9 mouse cellular contexts compared by ENCODE assay signal in the genomic region with DNA sequence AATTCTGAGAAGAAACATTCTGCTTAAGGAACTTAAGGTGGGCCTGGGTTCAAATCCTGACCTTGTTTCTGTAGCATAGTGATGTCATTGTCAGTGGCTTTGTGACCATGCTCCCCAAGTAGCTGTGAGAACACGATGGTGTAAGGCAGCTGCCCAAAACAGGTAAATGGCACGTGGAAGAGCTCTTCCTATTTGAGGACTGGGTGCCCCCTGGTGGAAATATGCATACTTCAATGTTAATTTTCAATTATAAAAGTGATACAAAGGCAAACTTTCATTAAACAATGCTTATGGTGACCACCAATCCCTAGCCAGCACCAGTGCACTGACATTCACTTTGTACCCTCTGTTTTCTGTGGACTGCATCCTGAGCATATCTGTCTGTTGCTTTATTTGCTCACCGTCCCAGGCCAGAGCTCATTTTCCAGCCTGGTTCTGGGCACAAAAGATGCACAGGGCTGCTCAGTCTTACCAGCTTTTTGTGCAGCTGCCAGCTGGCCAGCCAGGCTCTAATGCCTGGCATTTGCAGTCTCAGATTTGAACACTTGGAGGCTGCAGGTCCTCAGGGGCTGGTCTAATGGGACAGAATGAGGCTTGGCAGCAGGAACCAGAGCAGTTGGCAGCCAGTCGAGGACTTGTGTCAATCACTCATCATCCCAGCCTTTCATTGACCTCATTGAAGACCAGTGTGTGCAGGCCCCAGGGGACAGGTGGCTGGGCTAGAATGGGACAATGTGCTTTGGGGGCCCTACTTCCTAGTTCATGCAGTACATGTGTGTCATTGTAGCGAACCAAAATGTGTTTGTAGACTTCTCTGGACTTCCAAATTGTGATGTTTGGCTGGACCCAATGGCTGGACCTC. TPM values are rescaled to one million over a fixed set of nuclear protein-coding genes. Genes with fewer than 3 reads are reported as not detected.
DNase-seq lines count a peak whose midpoint lies in the region; ATAC-seq and TF ChIP-seq lines count a peak whose summit lies in the region.
"Had no signal": no experiment of that assay in that cellular context is flagged by ENCODE, and none has a peak within 500 bp of the region (broad histone marks: within the 10 kb centered on the region; RNA-seq: fewer than 3 reads in every experiment).

No protein-coding gene starts in this region.

- intact Hi-C loops in gastrocnemius, adult 2 months (cut with DNase I) = loop anchor here (5.0 kb wide), 2 partner anchors 52 to 148 kb away; no protein-coding TSS in a partner anchor

- peaks cover 23% of the 10 kb centered on the region for H3K27me3 ChIP-seq in heart, embryonic 11.5 days (ENCODE audit: control insufficient read depth, insufficient read depth, low read length)

- peak; percentile 43 for DNase-seq in gastrocnemius, adult 2 months
- DNase-seq in gastrocnemius, postnatal 4 days (ENCODE audit: low spot score in 2 of 2) = no peak
- peak; percentile 27 for DNase-seq in lung, postnatal 14 days
- DNase-seq in lung, postnatal 4 days = no peak
- DNase-seq in c-Kit-positive CD71-positive TER-119-positive erythroid progenitor cells, embryonic 14.5 days (ENCODE audit: low spot score) = peak; percentile 18
- peak; percentile 31 for DNase-seq in kidney, postnatal 14 days
- DNase-seq in urinary bladder, postnatal 14 days (ENCODE audit: low spot score) = no peak

- no peak for ATAC-seq in heart, embryonic 11.5 days (replicated peaks; ENCODE audit: insufficient number of reproducible peaks, low FRiP score, low TSS enrichment)

- no peaks in the 10 kb centered on the region for H3K36me3 ChIP-seq in heart, embryonic 11.5 days (ENCODE audit: control insufficient read depth, insufficient read depth, low read length)

- no peak overlapping the region for H3K4me2 ChIP-seq in heart, embryonic 11.5 days

- TF ChIP-seq CTCF in gastrocnemius, adult 2 months (IDR thresholded peaks at IDR 0.05) = peak; percentile 47

- 55% methylated on average over 5 of the region's 5 CpGs for WGBS in heart, embryonic 11.5 days (ENCODE audit: insufficient replicate concordance)

- H3K27ac ChIP-seq in gastrocnemius, adult 2 months = no peak overlapping the region
- no peak overlapping the region for H3K27ac ChIP-seq in heart, embryonic 11.5 days (ENCODE audit: low read depth, low read length)
- H3K27ac ChIP-seq: macrophage had no signal

- no peak overlapping the region for H3K4me3 ChIP-seq in gastrocnemius, adult 2 months
- H3K4me3 ChIP-seq in heart, embryonic 11.5 days (ENCODE audit: low read depth, low read length) = no peak overlapping the region

- no peak overlapping the region for H3K9ac ChIP-seq in heart, embryonic 11.5 days (ENCODE audit: low read depth, low read length)

- no peaks in the 10 kb centered on the region for H3K4me1 ChIP-seq in heart, embryonic 11.5 days (ENCODE audit: control insufficient read depth, insufficient read depth, low read length)

- H3K9me3 ChIP-seq in heart, embryonic 11.5 days (replicated peaks; ENCODE audit: control insufficient read depth, low read length) = no peaks in the 10 kb centered on the region

RNA-seq across cellular contexts. Expression of a gene that starts 6.4 kb away (rescaled TPM):
- total RNA-seq in gastrocnemius, adult 2 months (2021) = 10 to 100 TPM; 23.7 to 46.3 TPM
- total RNA-seq in gastrocnemius, postnatal 4 days (2021) = under 1 TPM; 0.74 to 0.80 TPM
- 0.10 and 0.16 TPM in 2 replicates for polyA plus RNA-seq in heart, embryonic 11.5 days (2014; fragmentation: Nextera tagmentation; extraction: Ambion mirVana)

Comparison
In these comparisons a context has a peak if more than half of its experiments do, and no peak if none do; other contexts are left out.
1. DNase-seq: peak in gastrocnemius, adult 2 months (single experiment), lung, postnatal 14 days (single experiment), c-Kit-positive CD71-positive TER-119-positive erythroid progenitor cells, embryonic 14.5 days (single experiment) and kidney, postnatal 14 days (single experiment); none in gastrocnemius, postnatal 4 days (0 of 2), lung, postnatal 4 days (0 of 2) and urinary bladder, postnatal 14 days (single experiment).
2. RNA of a gene that starts 6.4 kb away (total RNA-seq): 23.7 to 46.3 TPM in gastrocnemius, adult 2 months; 0.74 to 0.80 TPM in gastrocnemius, postnatal 4 days; every median in the first group is over 10 times any median in the second.